Mouse (Mus musculus) gastrocnemius, adult 18-20 months (tissue): ENCODE results near the gene Ccdc62. TPM values are rescaled to one million over a fixed set of nuclear protein-coding genes. Genes with fewer than 3 reads are reported as not detected.

Experiments
- DNase-seq: peaks from one replicate; pipeline ENCODE4 v3.0.0; 2021; ENCODE audit warnings: low spot score
- long read RNA-seq, 2 experiments: library from polyadenylated mRNA; stranded (forward); transcript quantifications; one replicate each; pipeline ENCODE4 v2.0.0; 2021
- total RNA-seq, 2 experiments: library from RNA; stranded (reverse); gene quantifications; 2 replicates each; pipeline ENCODE4 v1.2.3; 2021

Ccdc62 gene
- 1 to 10 TPM; 1.4 to 1.6 TPM for total RNA-seq
- long read RNA-seq, experiment 1, partial matches to known transcripts = 0 of 2 reads
- long read RNA-seq, experiment 1, other reads (novel, unspliced or antisense) = 2 of 2 reads
- long read RNA-seq, experiment 2 = 0 reads

DNA sequence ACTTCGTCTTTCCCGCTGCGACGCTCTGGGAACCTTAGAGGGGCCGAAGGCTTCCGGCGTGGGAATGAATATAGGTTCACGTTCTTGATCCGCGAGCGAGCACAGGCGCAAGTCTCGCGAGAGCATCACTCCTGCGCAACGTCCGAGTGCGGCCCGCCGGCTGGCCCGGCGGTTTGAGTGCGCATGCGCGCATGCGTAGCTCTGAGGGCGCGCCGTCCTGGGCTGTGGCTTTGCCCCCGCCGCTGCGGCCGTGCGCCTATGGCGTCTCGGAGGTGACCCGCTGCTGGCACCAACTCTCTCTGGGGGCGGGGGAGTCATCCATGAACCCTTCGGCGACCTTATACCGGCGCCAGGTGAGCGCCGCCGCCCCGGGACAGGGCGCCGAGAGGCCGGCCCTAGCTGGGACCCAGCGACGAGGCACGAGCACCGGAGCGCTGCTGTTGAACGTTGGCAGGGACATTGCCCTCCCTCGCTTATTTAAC lies at the start of gene Ccdc62:
TSS of gene Ccdc62 (plus strand) at position 172 of the 482 bp plus-strand sequence.
- DNase-seq = peak; percentile 93

- no peak for DNase-seq
Measured at GRCm38 (mm10) chr5:123880778-123881177, 49.7 kb upstream of the Ccdc62 start.

DNA sequence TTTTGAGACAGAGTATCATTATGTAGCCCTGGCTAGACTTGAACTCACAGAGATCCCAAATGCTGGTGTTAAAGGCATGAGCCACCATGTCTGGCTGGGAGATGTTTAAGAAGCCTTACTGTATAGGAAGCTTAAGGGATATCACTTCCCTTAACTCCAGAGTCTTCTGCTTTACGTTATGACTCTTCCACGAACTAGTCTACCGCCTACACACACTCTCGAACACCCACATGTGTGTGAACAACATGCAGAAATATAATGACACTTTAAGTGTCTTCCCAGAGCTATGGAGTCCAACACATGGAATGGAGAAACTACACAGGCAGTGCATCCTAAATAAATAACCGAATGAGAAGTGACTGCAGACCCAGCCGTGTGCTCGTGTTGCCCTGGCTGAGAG lies 46.6 kb upstream of the Ccdc62 start:
- no peak for DNase-seq

DNA sequence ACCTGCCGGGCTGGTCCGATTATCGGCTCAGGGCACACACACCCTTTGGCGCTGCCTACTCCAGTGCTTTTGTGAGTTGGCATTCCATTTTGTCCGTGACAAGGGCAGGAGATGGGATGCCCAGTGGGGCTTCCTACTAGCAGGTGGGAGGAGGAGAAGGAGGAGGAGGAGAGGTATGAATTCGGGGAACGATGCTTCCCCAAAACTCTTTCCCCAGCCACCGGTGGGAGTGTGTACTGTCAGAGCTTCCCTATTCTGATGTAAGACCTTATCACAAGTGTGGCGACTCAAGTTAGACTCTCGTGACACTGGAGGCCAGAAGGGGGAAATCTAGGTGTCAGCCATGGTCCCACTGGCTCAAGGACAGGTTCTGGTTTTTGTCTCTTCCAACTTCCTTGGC lies 46.1 kb upstream of the Ccdc62 start:
- no peak for DNase-seq

GRCm38 (mm10) chr5:123886365-123886764 lies 44.1 kb upstream of the Ccdc62 start:
- no peak for DNase-seq

DNA sequence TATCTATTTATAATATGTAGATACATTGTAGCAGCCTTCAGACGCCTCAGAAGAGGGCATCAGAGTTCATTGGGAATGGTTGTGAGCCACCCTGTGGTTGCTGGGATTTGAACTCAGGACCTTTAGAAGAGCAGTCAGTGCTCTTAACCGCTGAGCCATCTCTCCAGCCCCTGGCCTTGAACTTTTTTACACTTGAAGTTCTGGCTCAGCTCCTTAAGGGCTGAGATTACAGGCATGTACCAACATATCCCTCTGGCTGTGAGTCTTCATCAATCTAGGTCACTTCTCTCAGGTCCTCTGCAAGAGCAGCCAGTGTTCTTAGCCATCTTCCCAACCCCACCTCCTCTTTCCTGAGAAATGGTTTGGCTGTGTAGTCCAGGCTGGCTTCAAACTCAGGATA lies 40.2 kb upstream of the Ccdc62 start:
- no peak for DNase-seq

DNA sequence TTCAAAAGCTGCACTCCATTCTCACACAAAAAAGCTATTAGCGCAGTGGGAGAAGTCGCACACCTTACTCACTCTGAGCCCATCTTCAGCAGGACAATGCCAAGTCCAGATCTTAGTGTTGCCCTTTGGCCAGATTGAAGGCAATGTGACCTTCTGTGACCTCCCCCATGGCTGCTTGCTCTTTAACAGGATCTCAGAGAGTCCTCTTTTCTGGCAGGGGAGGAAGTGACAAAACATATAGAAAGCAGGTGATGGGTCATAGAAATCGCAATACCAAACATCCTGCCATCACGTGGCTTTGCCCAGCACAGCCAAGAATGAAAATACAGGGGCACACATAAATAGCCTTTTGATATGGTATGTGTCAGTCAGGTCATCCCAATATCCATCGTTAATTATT lies 39.5 kb upstream of the Ccdc62 start:
- no peak for DNase-seq

DNA sequence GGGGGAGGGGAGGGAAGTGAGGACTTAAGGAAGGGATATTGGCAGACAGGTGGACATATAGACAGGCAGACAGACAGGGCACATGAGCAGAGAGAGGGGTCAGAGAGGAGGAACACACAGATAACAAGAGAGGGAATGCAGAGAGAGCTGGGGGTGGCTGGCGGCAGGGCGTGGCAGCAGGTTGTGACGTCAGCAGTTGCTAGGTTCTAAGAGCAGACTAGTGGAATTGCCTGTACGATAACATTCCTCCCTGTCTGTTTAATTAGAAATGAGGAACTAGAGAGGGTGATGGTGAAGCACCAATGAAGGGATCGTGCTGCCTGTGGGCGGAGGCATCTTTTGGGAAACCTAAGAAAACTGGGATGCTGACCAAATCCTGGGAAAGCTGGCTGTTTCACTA lies 38.8 kb upstream of the Ccdc62 start:
- DNase-seq = no peak

- DNase-seq = no peak
Measured at GRCm38 (mm10) chr5:123893520-123893919, 37.0 kb upstream of the Ccdc62 start.

DNA sequence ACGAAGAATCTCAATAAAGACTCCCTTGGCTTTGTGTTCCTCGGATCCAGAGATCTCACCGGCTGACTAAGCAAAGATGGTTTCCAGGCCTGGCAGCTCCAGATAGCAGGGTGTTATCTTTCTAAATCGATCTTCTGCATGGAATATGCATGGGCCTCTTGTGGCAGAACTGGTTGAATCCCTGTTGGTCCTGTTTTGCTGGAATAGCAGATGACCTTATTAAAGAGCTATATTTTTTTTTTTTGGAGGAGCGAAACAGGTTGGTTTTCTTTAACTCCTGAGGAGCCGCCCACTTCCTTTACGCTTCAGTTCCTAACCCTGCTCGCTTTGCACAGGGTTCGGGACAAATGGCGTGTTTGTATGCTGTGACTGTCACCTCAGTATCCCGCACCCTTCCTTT lies 34.1 kb upstream of the Ccdc62 start:
- DNase-seq = no peak

- DNase-seq = no peak
Measured at GRCm38 (mm10) chr5:123897352-123897751, 33.1 kb upstream of the Ccdc62 start.

GRCm38 (mm10) chr5:123904059-123904672 lies 26.3 kb upstream of the Ccdc62 start:
- DNase-seq = no peak

GRCm38 (mm10) chr5:123906146-123906975 lies 24.1 kb upstream of the Ccdc62 start:
- no peak for DNase-seq

GRCm38 (mm10) chr5:123906976-123907630 lies 23.4 kb upstream of the Ccdc62 start, which contains the start of gene Denr:
Gene Denr, plus strand, starts transcription at chr5:123907175.
- peak; percentile 99 for DNase-seq

GRCm38 (mm10) chr5:123907631-123907977 lies 22.9 kb upstream of the Ccdc62 start:
- DNase-seq = no peak

- no peak for DNase-seq
Measured at GRCm38 (mm10) chr5:123914852-123915251, 15.6 kb upstream of the Ccdc62 start.

DNA sequence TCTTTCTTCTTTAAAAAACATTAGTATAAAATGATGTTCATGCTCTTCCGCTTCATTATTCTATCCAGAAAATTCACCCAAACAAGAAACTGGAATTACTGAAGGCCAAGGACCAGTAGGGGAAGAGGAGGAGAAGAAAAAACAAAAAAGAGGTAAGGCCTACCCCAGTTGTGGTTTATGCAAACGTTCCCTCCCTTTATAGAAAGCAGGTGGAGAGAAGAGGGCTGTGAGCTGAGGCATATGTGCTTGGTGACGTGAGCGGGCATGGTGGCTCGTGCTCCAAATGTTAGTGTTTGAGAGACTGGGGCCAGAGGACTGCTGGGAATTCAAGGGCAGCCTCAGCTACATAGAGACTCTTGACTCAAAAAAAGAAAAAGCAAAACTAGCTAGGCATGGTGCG lies 8.4 kb upstream of the Ccdc62 start:
- no peak for DNase-seq

DNA sequence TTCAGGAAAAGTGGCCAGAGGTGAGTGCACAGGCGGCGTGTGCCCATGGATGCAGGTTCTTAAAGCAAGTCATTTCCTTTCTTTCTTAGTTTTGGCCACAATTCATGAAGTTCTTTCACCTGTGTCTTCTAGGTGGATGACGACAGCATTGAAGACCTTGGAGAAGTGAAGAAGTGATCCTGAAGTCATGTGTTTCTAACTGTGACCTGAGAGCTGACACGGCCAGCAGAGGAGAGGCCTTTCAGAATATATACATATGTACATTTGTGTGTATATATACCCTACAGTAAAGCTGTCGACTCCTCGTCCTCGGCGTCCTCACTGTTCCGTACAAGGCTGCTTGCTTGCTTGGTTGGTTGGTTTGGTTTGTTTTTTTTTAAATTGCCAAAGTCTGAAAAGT lies 3.4 kb upstream of the Ccdc62 start, which contains the start of gene Gm43518:
TSS of gene Gm43518 (plus strand) at position 301 of the 400 bp plus-strand sequence.
- DNase-seq = no peak

DNA sequence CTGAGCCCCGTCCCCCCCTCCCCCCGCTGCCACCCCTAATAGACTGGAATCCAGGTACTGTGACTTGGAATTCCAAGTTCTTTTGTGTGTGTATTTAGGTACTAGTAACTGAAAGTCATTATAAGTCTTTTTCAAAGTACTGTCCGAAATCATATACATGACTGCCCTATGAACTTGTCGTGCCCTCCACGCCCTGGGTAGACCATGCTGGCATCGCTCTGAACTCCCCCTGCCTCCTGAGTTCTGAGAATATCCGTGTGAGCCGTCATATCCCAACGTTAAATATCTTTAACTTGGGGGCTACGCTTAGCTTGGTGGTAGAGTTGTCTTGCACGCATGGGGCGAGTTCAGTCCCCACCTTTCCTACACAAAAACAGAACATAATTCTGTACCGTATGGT lies 652 bp downstream of the Ccdc62 start:
- no peak for DNase-seq

DNA sequence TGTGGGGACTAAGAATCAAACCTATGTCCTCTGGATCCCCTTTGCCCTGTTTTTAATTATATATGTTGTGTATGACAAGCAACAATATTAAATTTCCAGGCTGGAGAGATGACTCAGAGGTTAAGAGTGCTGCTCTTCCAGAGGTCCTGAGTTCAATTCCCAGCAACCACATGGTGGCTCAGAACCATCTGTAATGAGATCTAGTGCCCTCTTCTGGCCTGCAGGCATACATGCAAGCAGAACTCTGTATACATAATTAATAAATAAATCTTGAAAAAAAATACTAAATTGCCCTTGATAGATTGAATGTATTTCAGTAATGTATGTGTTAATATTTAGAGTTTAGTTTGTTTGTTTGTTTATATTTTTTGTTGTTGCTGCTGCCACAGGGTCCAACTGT lies 2.4 kb downstream of the Ccdc62 start:
- DNase-seq = no peak

- no peak for DNase-seq
Measured at GRCm38 (mm10) chr5:123933556-123933955, 3.1 kb downstream of the Ccdc62 start.

GRCm38 (mm10) chr5:123933957-123934591 lies 3.6 kb downstream of the Ccdc62 start:
- no peak for DNase-seq
